Mouse (Mus musculus): ENCODE measurements around the gene Hoxb9. TPM values are rescaled to one million over a fixed set of nuclear protein-coding genes. Genes with fewer than 3 reads are reported as not detected.

Hoxb9 gene
- polyA plus RNA-seq, 1 experiment, result not detected

GRCm38 (mm10) chr11:96303151-96304099 lies 32.2 kb downstream of the Hoxb9 start, which contains the start of gene Hoxb5:
Gene Hoxb5 (plus strand): TSS chr11:96303336.
- H3K4me1 ChIP-seq (ENCODE audit: control insufficient read depth, insufficient read depth, low read length), result no peaks in the 10 kb centered on the region
- no peak within 1 kb of the TSS for H3K4me3 ChIP-seq (ENCODE audit: insufficient read depth, low read length)

GRCm38 (mm10) chr11:96304381-96305195 lies 33.3 kb downstream of the Hoxb9 start:
- Histone ChIP-seq H3K27ac (ENCODE audit: insufficient read depth, low read length) (no peak overlapping the region), H3K4me1 (ENCODE audit: control insufficient read depth, insufficient read depth, low read length) (no peaks in the 10 kb centered on the region), H3K4me3 (ENCODE audit: insufficient read depth, low read length) (no peak overlapping the region)
- no peak for TF ChIP-seq POLR2A (IDR thresholded peaks at IDR 0.05; ENCODE audit: extremely low read depth, insufficient read depth, low read length)
- no peak for TF ChIP-seq CTCF (IDR thresholded peaks at IDR 0.05; ENCODE audit: extremely low read depth, insufficient read depth, low read length)

More at GRCm38 (mm10) chr11:96303151-96304099, 32.2 kb downstream of the Hoxb9 start, which contains the start of gene Hoxb5:
- no peak for TF ChIP-seq CTCF (IDR thresholded peaks at IDR 0.05; ENCODE audit: extremely low read depth, insufficient read depth, low read length)
- TF ChIP-seq POLR2A (IDR thresholded peaks at IDR 0.05; ENCODE audit: extremely low read depth, insufficient read depth, low read length), result no peak
- H3K27ac ChIP-seq (ENCODE audit: insufficient read depth, low read length), result no peak within 1 kb of the TSS

GRCm38 (mm10) chr11:96305505-96306182 lies 34.4 kb downstream of the Hoxb9 start:
- Histone ChIP-seq H3K4me3 (ENCODE audit: insufficient read depth, low read length) (no peak overlapping the region), H3K27ac (ENCODE audit: insufficient read depth, low read length) (no peak overlapping the region), H3K4me1 (ENCODE audit: control insufficient read depth, insufficient read depth, low read length) (no peaks in the 10 kb centered on the region)
- TF ChIP-seq CTCF (IDR thresholded peaks at IDR 0.05; ENCODE audit: extremely low read depth, insufficient read depth, low read length) (no peak), POLR2A (IDR thresholded peaks at IDR 0.05; ENCODE audit: extremely low read depth, insufficient read depth, low read length) (no peak)

- Histone ChIP-seq H3K4me3 (ENCODE audit: insufficient read depth, low read length) (no peak overlapping the region), H3K27ac (ENCODE audit: insufficient read depth, low read length) (no peak overlapping the region)
- TF ChIP-seq POLR2A (IDR thresholded peaks at IDR 0.05; ENCODE audit: extremely low read depth, insufficient read depth, low read length) (no peak), CTCF (IDR thresholded peaks at IDR 0.05; ENCODE audit: extremely low read depth, insufficient read depth, low read length) (no peak)
These were observed 35.1 kb downstream of the Hoxb9 start for GRCm38 (mm10) chr11:96306183-96306907.

GRCm38 (mm10) chr11:96306908-96307269 lies 35.6 kb downstream of the Hoxb9 start:
- Histone ChIP-seq H3K27ac (ENCODE audit: insufficient read depth, low read length) (no peak overlapping the region), H3K4me1 (ENCODE audit: control insufficient read depth, insufficient read depth, low read length) (no peaks in the 10 kb centered on the region), H3K4me3 (ENCODE audit: insufficient read depth, low read length) (no peak overlapping the region)
- no peak for TF ChIP-seq POLR2A (IDR thresholded peaks at IDR 0.05; ENCODE audit: extremely low read depth, insufficient read depth, low read length)
- TF ChIP-seq CTCF (IDR thresholded peaks at IDR 0.05; ENCODE audit: extremely low read depth, insufficient read depth, low read length), result no peak

More at GRCm38 (mm10) chr11:96306183-96306907, 35.1 kb downstream of the Hoxb9 start:
- no peaks in the 10 kb centered on the region for H3K4me1 ChIP-seq (ENCODE audit: control insufficient read depth, insufficient read depth, low read length)

GRCm38 (mm10) chr11:96308763-96309162 lies 37.5 kb downstream of the Hoxb9 start:
- TF ChIP-seq POLR2A (IDR thresholded peaks at IDR 0.05; ENCODE audit: extremely low read depth, insufficient read depth, low read length), result no peak
- TF ChIP-seq CTCF (IDR thresholded peaks at IDR 0.05; ENCODE audit: extremely low read depth, insufficient read depth, low read length), result no peak
- Histone ChIP-seq H3K4me3 (ENCODE audit: insufficient read depth, low read length) (no peak overlapping the region), H3K4me1 (ENCODE audit: control insufficient read depth, insufficient read depth, low read length) (no peaks in the 10 kb centered on the region), H3K27ac (ENCODE audit: insufficient read depth, low read length) (no peak overlapping the region)

GRCm38 (mm10) chr11:96309288-96309687 lies 38.0 kb downstream of the Hoxb9 start:
- H3K4me3 ChIP-seq (ENCODE audit: insufficient read depth, low read length), result no peak overlapping the region
- TF ChIP-seq POLR2A (IDR thresholded peaks at IDR 0.05; ENCODE audit: extremely low read depth, insufficient read depth, low read length) (no peak), CTCF (IDR thresholded peaks at IDR 0.05; ENCODE audit: extremely low read depth, insufficient read depth, low read length) (no peak)
- no peaks in the 10 kb centered on the region for H3K4me1 ChIP-seq (ENCODE audit: control insufficient read depth, insufficient read depth, low read length)
- H3K27ac ChIP-seq (ENCODE audit: insufficient read depth, low read length), result no peak overlapping the region

GRCm38 (mm10) chr11:96310183-96310938 lies 39.1 kb downstream of the Hoxb9 start:
- TF ChIP-seq CTCF (IDR thresholded peaks at IDR 0.05; ENCODE audit: extremely low read depth, insufficient read depth, low read length) (no peak), POLR2A (IDR thresholded peaks at IDR 0.05; ENCODE audit: extremely low read depth, insufficient read depth, low read length) (no peak)
- no peaks in the 10 kb centered on the region for H3K4me1 ChIP-seq (ENCODE audit: control insufficient read depth, insufficient read depth, low read length)
- no peak overlapping the region for H3K27ac ChIP-seq (ENCODE audit: insufficient read depth, low read length)
- no peak overlapping the region for H3K4me3 ChIP-seq (ENCODE audit: insufficient read depth, low read length)

Measured in cortical plate, adult 2 months (tissue).